Mouse (Mus musculus) myocyte (in vitro differentiated cells): ENCODE data around the gene Selenon.

Experiments used
- MYOG ChIP-seq, 3 experiments: IDR thresholded peaks; one replicate each; pipeline ENCODE4 v1.6.1; 2011; ENCODE audit warnings: control low read depth in 2 of 3, low read depth in 2 of 3, mild to moderate bottlenecking in 2 of 3; ENCODE audit not compliant: insufficient read length in 2 of 3, control insufficient read depth in 1 of 3, insufficient read depth in 1 of 3
- POLR2AphosphoS2 ChIP-seq: IDR thresholded peaks from one replicate; pipeline ENCODE4 v1.6.1; 2011; ENCODE audit warnings: low read depth, control low read depth; ENCODE audit not compliant: insufficient read length

DNA sequence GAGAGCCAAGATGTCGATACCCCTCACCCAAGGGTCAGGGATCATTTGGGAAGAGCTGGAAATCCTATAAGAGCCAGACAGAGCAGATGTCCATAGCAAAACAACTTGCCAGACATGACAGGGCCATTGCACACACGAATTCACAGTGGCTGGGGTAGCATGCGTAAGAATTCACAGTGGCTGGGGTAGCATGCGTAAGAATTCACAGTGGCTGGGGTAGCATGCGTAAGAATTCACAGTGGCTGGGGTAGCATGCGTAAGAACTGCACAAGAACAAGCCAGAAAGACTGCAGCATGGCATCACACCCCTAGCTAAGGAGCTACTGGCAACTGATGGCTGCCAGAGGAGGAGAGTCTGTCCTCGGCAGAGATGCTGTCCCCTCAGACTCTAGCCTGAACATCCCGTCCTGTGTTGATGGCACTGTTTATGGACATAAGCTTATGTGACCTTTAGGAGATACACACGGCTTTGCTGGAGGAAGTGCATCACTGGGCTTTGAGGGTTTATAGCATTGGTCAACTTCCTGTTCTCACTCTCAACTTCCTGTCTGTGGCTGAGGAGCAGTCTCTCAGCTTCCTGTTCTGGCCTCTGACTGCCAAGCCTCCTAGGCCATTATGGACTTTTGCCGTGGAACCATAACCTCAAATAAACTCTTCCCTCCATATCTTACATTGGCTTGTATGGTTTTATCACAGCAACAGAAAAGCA is 42.9 kb upstream of the Selenon start:
- TF ChIP-seq POLR2AphosphoS2 = no peak
- TF ChIP-seq MYOG (IDR thresholded peaks at IDR 0.05; ENCODE audit: control insufficient read depth in 1 of 3, insufficient read depth in 1 of 3, insufficient read length in 2 of 3, low read depth in 2 of 3) = no peak
